Mouse (Mus musculus) embryonic fibroblast, embryonic 13.5 days (primary cell): ENCODE data around the gene Dclre1a.
"Not testable (repeated sequence)": the region's sequence is repeated elsewhere in the genome, so short reads cannot be mapped to it uniquely, and the experiment has no call there.

Experiments
- CTCF ChIP-seq: IDR thresholded peaks from 2 replicates; pipeline ENCODE4 v1.5.1; 2011; ENCODE audit warnings: mild to moderate bottlenecking, control low read depth, low read length, moderate library complexity, borderline replicate concordance; ENCODE audit not compliant: insufficient read depth
- POLR2A ChIP-seq: IDR thresholded peaks from 2 replicates; pipeline ENCODE4 v1.6.1; 2011; ENCODE audit warnings: low read depth, mild to moderate bottlenecking, control low read depth, low read length, moderate library complexity

- not testable (repeated sequence) for TF ChIP-seq CTCF, POLR2A
Observed at GRCm38 (mm10) chr19:56530529-56530928, 17.5 kb downstream of the Dclre1a start.
